Mouse (Mus musculus) bone marrow, adult 2 months (tissue): ENCODE results near the gene Tgfbr3. TPM values are rescaled to one million over a fixed set of nuclear protein-coding genes. Genes with fewer than 3 reads are reported as not detected.

ENCODE experiments used
- H3K27ac ChIP-seq: fragments of 200-500 bp; 2 replicates; pipeline ENCODE4 v1.5.1; 2012; ENCODE audit warnings: low read depth, mild to moderate bottlenecking, control low read depth, inconsistent platforms, low read length; ENCODE audit not compliant: control insufficient read depth, poor library complexity, insufficient read depth
- H3K4me1 ChIP-seq: fragments of 200-500 bp; 2 replicates; pipeline ENCODE4 v1.6.1; 2011; ENCODE audit warnings: low read length; ENCODE audit not compliant: control insufficient read depth, insufficient read depth
- H3K4me3 ChIP-seq: fragments of 200-500 bp; replicated peaks from 2 replicates; pipeline ENCODE3; 2011; ENCODE audit warnings: mild to moderate bottlenecking, low read depth, low read length, control low read depth; ENCODE audit not compliant: control insufficient read depth
- CTCF ChIP-seq: fragments of 200-500 bp; IDR thresholded peaks from 2 replicates; pipeline ENCODE4 v1.5.1; 2011; ENCODE audit warnings: low read length, control low read depth; ENCODE audit not compliant: control insufficient read depth, insufficient read depth
- POLR2A ChIP-seq: fragments of 200-500 bp; IDR thresholded peaks from 2 replicates; pipeline ENCODE4 v1.6.1; 2011; ENCODE audit warnings: low read depth, mild to moderate bottlenecking, control low read depth, low read length, borderline replicate concordance; ENCODE audit not compliant: control insufficient read depth
- WGBS: fragments of 180-500 bp; shearing (Covaris S2); methylation state at CpG from one replicate; pipeline ENCODE4 v1.1.7; 2018; 5-methylcytosine and 5-hydroxymethylcytosine counted together
- polyA plus RNA-seq: library from polyadenylated mRNA; stranded (reverse); fragments of >200 nt; gene quantifications from 2 replicates; pipeline ENCODE4 v1.2.4, GENCODE M21; 2011; ENCODE audit warnings: low replicate concordance; ENCODE audit not compliant: missing spikeins, insufficient read depth, insufficient read length

Tgfbr3 gene
- polyA plus RNA-seq, 1 experiment = 7.4 TPM

- 78% methylated on average over 3 of the region's 3 CpGs for WGBS
- H3K27ac ChIP-seq = no peak overlapping the region
- no peaks in the 10 kb centered on the region; the same call in 1 of the 2 replicates for H3K4me1 ChIP-seq
- TF ChIP-seq CTCF (no peak), POLR2A (no peak)
- no peak overlapping the region for H3K4me3 ChIP-seq
Measured at GRCm38 (mm10) chr5:107099634-107100033, 189.8 kb downstream of the Tgfbr3 start.

GRCm38 (mm10) chr5:107099076-107099475 is 190.4 kb downstream of the Tgfbr3 start:
- Histone ChIP-seq H3K27ac (no peak overlapping the region), H3K4me3 (no peak overlapping the region), H3K4me1 (no peaks in the 10 kb centered on the region; the same call in 1 of the 2 replicates)
- whole genome bisulfite sequencing = 82% methylated on average over 6 of the region's 6 CpGs
- TF ChIP-seq POLR2A (no peak), CTCF (no peak)

GRCm38 (mm10) chr5:107098007-107098406 is 191.4 kb downstream of the Tgfbr3 start:
- H3K4me3 ChIP-seq = no peak overlapping the region

GRCm38 (mm10) chr5:107097314-107097713 is 192.1 kb downstream of the Tgfbr3 start:
- TF ChIP-seq CTCF (no peak), POLR2A (no peak)

More at GRCm38 (mm10) chr5:107098007-107098406, 191.4 kb downstream of the Tgfbr3 start:
- TF ChIP-seq CTCF (no peak), POLR2A (no peak)
- Histone ChIP-seq H3K4me1 (no peaks in the 10 kb centered on the region; the same call in 1 of the 2 replicates), H3K27ac (no peak overlapping the region)
- WGBS = 65% methylated on average over 5 of the region's 5 CpGs

GRCm38 (mm10) chr5:107094233-107094632 is 195.2 kb downstream of the Tgfbr3 start:
- Histone ChIP-seq H3K4me1 (peaks cover 2% of the 10 kb centered on the region; the same call in 1 of the 2 replicates), H3K27ac (no peak overlapping the region), H3K4me3 (no peak overlapping the region)
- 74% methylated on average over 5 of the region's 5 CpGs for WGBS
- TF ChIP-seq CTCF (no peak), POLR2A (no peak)

More at GRCm38 (mm10) chr5:107097314-107097713, 192.1 kb downstream of the Tgfbr3 start:
- 77% methylated on average over 7 of the region's 7 CpGs for WGBS
- no peak overlapping the region for H3K4me3 ChIP-seq
- H3K27ac ChIP-seq = no peak overlapping the region
- H3K4me1 ChIP-seq = peaks cover under 1% of the 10 kb centered on the region; the same call in 1 of the 2 replicates

- TF ChIP-seq CTCF (no peak), POLR2A (no peak)
- 54% methylated on average over 3 of the region's 3 CpGs for WGBS
- no peak overlapping the region for H3K27ac ChIP-seq
- peaks cover 2% of the 10 kb centered on the region; the same call in 1 of the 2 replicates for H3K4me1 ChIP-seq
- H3K4me3 ChIP-seq = no peak overlapping the region
Measured at GRCm38 (mm10) chr5:107093253-107093652, 196.2 kb downstream of the Tgfbr3 start.

GRCm38 (mm10) chr5:107092137-107092536 is 197.3 kb downstream of the Tgfbr3 start:
- TF ChIP-seq POLR2A = no peak
- TF ChIP-seq CTCF = no peak
- no peak overlapping the region for H3K27ac ChIP-seq
- WGBS = 4% methylated on average over 8 of the region's 8 CpGs

GRCm38 (mm10) chr5:107089966-107090365 is 199.5 kb downstream of the Tgfbr3 start:
- TF ChIP-seq POLR2A = no peak
- 73% methylated on average over 5 of the region's 5 CpGs for WGBS

More at GRCm38 (mm10) chr5:107092137-107092536, 197.3 kb downstream of the Tgfbr3 start:
- Histone ChIP-seq H3K4me3 (no peak overlapping the region), H3K4me1 (peaks cover 2% of the 10 kb centered on the region; the same call in 1 of the 2 replicates)

More at GRCm38 (mm10) chr5:107089966-107090365, 199.5 kb downstream of the Tgfbr3 start:
- peaks cover 2% of the 10 kb centered on the region; the same call in 1 of the 2 replicates for H3K4me1 ChIP-seq
- no peak overlapping the region for H3K27ac ChIP-seq
- no peak overlapping the region for H3K4me3 ChIP-seq
